Mouse (Mus musculus) urinary bladder, postnatal 14 days (tissue): ENCODE measurements around the gene Pdgfb.

Source experiments
- DNase-seq: peaks from one replicate; pipeline ENCODE4 v3.0.0; 2021; ENCODE audit warnings: low spot score

Gene Pdgfb

GRCm38 (mm10) chr15:80034913-80035312 is 20.1 kb upstream of the Pdgfb start:
- no peak for DNase-seq

DNA sequence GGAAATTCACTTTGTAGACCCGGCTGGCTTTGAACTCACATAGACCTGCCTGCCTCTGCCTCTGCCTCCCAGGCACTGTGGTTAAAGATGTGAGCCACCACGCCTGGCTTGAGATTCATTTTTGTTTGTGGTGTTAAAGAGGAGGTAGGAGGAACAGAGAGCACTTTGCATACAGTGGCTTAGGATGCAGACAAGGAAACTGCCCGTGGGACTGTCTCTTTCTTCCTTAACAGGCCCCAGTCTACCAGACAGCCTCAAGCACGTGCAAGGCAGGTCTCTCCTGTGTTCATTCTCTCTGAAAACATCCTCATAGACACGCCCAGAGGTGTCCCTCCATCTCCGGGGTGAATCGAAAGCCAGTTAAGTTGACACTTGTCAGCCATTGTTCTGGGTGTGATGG is 19.6 kb upstream of the Pdgfb start:
- no peak for DNase-seq

- DNase-seq, result no peak
These were observed 16.4 kb upstream of the Pdgfb start for GRCm38 (mm10) chr15:80031133-80031532.

DNA sequence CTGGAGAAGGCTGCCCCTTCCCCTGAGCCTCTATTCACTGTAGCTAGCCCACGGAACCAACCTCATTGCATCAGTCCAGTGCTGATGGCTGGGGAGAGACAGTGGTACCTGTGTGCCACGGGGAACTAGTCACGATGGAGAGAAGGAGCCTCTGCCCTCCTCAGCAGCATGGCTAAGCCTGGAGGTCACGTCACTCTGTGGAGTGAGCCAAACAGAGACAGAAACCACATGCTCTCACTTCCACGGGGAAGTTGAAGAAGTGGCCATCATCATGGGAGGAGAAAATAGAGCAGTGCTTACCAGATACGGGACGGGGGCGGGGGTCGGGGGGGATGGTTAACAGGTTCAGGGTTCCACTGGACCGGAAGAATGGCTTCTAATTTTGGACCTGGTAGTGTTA is 15.6 kb upstream of the Pdgfb start:
- no peak for DNase-seq

DNA sequence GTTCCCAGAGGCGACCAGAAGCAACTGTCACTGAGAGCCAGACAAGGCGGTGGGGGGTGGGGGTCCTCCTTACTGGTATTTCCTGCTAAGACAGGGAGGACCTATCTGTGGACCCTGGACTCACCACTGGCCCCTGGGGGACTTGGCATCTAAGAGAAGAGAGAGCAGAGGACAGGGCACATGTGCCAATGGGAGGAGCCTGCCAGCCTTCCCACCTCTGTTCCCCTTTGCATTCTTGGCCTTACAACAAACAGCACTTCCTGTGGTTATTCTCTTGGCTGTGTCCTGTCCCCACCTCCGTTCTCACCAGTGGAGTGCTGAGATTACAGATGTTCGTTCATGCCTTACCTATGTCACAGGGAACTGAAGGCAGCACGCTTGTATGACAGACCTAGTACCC is 14.1 kb upstream of the Pdgfb start:
- DNase-seq, result no peak

DNA sequence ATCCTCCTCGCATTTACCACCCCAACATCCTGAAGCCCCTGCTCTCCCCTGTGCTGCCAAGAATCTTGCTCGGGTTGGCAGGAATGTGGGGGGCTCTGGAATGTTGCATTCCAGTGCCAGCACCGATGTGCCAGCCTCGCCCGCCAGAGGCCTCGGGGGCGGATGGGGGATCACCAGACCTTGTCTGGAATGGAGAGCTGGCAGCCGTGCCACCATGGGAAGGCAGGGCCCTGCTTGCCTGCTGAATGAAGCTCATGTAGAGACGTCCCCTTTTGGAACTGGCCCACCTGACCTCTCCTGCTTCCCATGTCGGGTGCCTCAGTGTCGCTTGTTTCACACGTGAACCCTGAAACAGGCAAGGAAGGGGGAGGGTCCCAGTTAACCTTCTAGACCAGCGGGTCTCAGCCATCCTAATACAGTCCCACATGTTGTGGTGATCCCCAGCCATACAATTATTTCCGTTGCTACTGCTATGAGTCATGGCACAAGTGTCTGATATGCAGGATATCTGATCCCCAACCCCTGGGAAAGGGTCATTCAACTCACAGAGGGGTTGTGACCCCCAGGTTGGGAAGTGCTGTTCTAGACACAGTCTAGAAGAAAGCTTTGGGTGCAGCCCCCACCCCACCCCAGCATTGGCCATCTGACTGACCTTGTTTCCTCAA is 12.0 kb upstream of the Pdgfb start:
- DNase-seq, result no peak

DNA sequence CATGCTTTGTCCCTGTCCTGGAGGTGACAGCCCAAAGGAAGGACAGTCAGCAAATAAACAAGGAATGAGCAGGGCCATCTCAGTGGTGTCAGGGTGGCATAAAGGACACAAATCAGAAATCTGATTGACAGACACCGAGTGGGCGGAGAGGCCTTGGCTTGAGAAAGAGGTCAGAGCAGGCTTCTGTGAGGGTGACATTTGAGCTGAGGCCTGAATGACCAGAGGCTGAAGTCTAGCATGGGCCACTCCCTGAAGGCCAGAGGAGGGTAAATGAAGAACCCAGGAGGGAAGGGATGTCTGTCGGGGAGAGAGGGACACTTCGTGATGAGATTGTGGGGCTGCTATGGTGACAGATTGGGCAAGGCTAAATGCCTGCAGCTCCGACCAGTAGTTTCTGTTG is 11.3 kb upstream of the Pdgfb start:
- no peak for DNase-seq

- no peak for DNase-seq
These were observed 10.8 kb upstream of the Pdgfb start for GRCm38 (mm10) chr15:80025615-80026014.

DNA sequence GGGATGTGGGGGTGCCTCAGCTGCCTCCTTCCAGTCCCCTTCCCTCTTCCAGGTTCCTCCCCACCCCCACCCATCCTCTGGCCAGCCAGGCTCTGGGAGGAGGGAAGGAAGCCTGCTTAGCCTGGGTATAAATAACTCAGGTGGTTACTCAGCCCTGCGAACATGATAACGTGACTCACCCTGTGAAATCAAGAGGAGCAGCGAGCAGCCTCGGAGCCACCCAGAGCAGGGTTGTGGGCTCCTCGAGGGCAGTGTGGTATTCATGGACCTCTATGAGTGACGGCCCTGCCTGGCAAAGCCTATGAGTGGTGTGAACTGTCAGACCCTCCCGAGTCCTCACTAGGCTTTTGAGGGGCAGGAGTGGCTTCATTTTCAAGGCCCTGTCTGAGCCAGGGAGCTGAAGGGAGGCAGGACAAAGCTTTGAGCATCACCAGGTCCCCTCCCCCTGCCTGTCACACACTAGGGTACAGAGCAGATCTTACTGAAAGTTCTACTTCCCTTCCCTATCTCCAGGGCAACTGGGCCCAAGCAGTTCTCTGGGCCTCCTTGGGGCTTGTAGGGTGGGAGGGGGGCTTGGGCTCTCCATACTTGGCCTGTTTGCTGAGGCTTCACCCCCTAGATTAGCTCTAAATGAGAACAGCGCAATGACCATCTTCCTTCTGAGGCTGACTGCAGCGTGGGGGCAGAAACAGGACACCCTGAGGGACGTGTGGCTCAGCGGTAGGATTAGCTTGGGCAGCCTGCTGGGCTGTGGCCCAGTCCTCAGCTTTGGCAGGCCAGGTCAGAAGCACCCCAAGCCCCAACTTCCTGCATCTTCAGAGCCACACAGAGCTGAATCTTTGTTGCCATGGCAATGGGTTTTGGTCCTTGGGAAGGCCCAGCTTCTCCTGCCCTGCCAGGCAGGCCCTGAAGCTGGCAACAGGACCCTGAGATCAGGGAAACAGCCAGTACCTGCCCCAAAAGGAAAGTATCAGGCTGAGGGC is 9.8 kb upstream of the Pdgfb start:
- DNase-seq, result no peak

DNA sequence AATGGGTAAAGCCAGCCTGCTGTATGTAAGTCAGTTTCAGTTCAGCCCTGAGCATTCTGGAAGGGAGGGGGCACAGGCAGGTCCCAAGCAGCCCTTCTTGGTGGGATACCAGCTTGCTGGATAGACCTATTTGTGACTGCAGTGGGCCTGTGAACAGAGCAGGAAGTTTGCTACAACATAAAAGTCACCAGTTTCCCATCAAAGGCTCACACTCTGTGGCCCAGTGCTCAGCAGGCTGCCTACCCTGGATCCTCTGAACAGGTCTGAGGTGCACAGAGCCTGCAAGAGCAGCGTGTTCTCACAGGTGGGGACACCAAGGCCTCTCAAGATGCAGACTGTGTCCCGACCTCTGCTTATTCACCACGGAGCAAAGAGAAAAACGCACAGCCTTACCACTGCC is 5.7 kb upstream of the Pdgfb start:
- DNase-seq, result no peak

DNA sequence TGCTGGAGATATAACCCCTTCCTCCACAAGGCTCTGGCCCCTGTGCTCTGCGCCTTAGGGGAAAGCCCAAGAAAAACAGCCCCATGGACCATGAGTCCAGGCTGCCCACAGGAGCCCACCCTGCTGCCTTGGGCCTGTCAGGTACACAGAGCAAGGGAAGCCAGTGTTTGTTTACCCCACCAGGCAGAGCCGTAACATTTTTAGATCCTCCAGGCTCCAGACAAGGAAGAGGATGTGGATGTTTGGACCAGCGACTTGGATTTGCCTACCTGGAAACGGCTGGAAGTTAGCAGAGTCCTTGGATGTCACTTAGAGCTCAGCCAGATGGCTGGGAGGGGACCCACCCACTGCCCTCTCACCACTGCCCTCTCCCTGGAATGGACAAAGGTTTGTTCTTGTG is 4.8 kb upstream of the Pdgfb start:
- DNase-seq, result no peak

DNA sequence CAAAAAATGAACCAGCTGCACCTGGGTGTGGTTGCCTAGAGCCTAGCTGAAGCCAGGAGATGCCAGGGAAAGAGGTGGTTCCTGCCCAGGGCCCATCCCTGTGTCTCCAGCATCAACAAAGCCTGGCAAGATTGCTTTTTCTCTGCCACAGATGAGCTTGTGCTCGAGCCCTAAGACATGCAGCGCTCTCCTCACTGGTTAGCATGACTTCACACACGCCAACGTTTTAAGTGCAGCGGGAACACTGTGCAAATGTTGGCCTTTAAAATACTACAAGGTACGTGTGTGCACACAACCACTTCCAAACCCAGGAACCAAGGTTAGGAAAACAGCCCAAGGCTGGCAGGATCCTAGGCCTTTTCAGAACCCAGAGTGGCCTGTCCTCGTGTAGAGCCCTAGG is 4.4 kb upstream of the Pdgfb start:
- no peak for DNase-seq

DNA sequence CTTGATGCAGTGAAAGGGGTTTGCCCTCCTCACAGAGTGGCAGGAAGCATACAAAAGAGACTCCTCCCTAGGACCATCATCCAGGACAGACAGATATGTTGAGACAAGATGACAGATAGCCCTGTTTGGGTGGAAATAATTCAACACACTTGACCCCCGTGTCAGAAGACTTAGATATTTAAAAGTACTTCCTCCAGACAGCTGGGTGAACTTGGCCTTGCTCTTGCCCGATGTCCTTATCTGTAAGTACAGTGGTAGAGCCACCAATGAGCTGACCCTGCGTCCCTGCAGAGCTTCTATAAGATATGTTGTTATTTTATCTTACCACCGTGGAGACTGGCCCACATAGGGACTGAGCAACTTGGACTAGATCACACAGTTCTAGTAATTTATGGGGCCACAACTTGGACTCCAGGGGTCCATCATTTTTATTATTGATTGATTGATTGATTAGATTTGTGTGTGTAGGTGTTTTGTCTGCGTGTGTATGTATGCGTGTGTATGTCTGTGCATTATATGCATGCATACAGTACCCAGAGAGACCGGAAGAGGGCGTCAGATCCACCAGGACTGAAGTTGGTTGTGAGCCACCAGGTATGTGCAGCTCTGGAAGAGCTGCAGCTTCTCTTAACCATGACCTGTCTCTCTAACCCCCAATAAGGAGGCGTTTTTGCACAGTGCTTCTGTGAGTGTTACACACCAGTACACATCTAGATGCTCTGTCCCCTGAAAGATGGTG is 2.0 kb upstream of the Pdgfb start:
- no peak for DNase-seq

DNA sequence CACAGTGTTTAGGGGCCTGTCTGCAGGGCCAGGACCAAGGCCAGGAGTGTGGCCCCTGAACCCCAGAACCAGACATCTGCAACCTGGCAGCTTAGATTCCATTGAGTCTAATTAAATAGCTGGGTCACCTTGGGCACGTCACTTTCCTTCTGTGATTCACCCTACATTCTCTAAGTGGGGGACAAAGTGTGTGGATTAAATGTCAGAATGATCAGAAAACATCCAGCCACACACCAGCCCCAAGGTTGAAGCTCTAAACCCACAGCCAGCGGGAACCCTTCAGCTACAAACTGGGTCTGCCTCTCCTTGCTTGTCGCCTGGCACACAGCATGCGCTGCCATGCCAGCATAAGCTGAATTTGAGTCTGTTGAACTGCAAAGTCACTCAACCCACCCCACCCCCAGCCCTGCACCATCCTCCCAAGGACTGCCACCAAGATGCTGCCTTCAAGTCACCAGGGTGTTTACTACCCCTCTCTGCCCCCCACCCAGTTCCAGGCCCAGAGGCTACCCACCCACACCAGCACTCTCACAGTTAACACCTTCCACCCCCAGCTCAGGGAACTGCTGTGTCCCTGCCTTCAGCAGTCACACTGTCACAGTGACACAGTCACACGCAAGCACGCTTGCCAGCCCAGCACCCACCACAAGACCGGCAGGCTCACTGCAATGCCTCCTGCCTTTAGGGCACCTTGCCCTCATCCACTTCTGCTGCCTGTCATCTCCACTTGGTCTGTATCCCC is 605 bp upstream of the Pdgfb start:
- DNase-seq, result no peak

DNA sequence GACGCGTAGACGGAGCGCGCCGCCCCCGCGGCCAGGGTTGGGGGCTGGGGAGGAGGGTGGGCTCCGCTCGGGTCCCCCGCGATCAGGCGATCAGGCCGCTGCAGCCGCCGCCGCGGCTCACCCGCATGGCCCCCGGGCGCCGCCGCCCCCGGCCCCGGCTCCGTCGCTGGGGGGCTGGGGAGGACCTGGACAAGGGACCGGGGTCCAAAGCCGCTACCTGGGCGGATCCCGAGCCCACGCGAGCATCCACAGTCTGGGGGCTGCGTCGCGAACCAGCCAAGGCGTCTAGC is 801 bp downstream of the Pdgfb start:
- DNase-seq, result no peak

DNA sequence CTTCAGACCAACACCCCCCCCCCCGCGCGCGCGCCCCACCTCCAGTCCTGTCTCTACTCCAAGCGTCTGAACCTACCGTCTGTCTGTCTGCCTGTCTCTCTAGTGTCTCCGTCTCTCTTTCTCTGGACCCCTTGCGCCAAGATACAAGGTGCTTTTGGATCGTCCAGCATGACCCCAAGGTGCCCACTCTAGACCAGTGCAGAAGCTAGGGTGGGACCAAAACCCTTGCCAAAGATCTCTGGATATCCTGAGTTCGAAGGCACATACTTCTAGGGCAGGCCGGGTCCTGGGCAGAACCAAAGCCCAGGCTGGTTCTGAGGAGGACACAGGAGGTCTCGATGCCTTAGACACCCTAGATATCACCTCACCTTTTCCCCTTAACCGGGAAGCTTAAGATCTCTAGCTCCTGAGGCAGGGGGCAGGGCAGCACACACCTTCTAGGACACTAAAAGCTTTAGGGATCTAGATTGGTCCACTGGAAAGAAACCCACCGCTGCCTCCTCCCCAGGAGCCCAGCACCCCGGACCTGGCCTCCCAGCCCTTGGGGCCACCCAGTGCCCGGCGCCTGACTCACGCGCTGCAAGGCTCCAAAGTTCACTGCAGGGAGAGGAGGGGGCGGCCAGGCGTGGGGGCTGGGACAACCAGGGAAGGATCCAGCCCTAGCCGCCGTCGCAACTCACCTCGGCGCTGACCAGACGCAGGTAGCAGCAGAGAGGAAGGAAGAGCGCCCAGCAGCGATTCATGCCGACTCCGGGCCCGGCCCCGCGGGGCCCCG is 1.3 kb downstream of the Pdgfb start:
- no peak for DNase-seq

DNA sequence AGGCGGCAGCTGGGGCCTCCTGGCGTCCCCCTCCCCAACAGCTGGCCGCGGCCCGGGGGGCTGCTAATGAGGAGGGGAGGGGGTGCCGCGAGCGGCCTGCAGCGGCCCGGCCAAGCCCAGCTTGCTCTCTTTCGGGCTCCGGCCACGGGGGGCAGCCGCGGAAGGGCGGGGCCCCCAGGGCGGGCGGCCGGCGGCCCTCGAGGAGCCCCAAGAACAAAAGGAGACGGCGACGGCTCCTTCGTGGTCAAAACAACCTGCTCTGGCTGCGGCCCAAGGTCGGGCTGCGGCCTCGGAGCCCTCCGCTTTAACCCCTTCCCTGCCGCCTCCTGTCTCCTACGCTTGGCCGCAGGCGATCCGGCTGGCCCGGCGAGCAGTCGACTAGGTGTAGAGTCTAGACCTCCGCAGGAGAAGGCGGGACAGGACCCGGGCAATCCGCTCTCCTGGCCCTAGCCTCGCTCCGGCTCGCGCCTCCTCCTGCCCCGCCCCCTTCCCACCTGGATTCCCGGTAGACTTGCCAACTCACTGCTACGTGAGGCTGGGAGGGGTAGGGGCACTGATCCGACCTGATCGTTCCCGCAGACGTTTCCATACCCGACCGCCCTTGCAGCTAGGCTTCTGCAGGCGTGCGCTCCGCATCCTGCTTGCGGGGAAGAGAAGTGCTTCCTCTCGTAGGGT is 2.1 kb downstream of the Pdgfb start:
- DNase-seq, result peak; percentile 64

DNA sequence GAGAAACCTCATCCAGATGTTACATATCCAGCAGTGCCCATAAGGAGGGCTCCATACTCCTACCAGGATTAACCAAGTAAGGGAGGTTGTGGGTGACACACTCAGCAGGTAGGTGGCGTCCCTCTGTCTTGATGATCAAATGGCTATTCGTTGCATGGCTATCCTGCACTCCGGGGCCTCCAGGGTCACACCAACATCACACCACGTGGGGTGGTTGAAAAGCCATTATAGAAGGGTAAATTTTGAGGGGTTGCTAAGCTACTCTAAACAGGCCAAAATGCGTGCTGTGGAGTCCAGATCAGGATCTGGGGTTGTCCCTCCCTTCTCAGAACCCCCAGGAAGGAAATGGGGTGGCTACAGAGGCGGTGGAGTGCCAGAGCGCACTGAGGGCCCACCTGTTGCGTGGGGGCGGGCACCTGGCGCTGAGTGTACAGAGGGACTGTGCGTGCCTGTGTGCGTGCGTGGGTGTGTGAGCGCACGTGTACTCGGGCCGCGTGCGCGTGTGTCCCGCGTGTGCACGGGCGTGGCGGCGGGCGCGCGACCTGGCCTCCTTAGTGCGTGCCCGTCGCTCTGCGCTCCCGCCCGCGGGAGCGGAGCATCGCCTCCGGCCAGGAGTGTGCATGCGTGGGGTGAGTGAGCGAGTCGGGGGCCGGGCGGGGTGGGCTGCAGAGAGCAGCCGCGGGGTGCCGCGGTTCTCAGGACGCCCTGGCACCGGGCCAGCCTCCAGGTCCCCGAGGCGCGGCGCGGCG is 2.8 kb downstream of the Pdgfb start:
- no peak for DNase-seq

GRCm38 (mm10) chr15:80011194-80011593 is 3.6 kb downstream of the Pdgfb start:
- DNase-seq, result no peak

DNA sequence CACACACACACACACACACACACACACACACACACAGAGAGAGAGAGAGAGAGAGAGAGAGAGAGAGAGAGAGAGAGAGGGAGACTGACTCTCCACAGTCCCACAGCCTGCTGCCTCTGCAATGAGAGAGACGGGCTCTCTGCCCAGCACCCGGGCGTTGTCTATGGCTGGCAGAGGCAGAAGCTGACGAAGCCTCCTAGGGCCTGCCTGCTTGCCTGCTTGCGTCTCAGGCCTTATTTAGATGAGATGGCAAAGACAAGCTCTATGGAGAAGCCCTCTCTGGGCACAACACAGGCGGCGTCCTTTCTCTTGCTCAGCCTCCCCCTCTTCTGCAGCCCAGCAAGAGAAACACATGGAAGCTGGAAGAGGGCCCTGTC is 4.6 kb downstream of the Pdgfb start:
- no peak for DNase-seq
